Mouse (Mus musculus): Measurements from ENCODE around the gene Cpxm2.

Gene Cpxm2

DNA sequence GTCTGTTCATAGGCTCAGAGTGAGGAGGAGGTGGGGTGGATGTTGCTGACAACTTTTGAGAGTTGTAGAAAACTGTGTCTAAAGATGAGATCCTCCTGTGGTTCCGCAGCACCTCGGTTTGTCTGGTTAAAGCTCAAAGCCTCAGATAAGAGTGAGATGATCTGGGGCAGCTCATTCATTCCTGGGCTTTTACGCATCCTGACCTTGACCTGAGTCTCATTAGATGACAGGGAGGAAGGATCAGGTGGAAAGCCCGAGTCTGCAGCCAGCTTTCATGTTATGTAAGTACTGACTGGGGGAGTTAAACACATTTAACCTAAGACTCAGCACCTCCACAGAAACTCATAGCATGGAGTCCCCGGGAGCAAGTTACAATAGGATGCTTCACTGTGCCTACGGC is 127.9 kb downstream of the Cpxm2 start:
- no peak for DNase-seq (ENCODE audit: low spot score)

DNA sequence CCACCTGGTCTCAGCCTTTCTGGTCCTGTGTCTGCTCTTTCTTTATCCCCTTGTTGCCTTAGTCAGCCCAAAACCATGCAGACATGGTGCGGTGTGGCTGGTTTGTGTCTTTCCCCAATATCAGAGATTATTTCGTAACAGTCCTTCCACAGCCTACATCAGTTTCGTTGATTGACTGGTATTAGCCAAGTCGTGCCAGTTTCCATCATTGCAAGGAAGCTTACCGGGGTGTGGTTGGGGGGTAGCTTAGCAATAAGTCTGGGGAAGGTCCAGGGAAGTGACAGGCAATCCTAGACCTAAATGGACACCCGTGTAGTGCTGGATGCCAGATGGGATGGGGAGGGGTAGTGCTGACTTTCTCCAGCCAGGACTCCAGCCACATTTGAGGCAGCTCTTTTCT is 128.9 kb downstream of the Cpxm2 start:
- no peak for DNase-seq (ENCODE audit: low spot score)

DNA sequence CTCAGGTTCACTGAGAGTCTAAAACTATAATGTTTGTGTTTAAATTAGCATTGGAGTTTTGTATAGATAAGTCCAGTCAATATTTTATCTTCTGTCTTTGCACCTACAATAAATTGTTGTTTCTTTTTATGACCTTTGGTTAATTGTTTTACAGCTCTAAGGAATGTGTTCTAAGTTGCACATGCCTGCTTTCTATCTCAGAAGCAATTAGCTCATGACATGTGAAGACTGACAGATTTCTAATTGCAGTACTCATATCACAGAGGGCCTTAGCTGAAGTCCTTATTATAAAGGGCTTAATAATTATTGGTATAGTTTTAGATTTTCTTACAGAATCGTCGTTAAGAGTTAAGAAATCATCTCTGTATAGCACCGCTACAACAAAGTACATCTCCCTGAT is 138.6 kb downstream of the Cpxm2 start:
- no peak for DNase-seq (ENCODE audit: low spot score)

DNA sequence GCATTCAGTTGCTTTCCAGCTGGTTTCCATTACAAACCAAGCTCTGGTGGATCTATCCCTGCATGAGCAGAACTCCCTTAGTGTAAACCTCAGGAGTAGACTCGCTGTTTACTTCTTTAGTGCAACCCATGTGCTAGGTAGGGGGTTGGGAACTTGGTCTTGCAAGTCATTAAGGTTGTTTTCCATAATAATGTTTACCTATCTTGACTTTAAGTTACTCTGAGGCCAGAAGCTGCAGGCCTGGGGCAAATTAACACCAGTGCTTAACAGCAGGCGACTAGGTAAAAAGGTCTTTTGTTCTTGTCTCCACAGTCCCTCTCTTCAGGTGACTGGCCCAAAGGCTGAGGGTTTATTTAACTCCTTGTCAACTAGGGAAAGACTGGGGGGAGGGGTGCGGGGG is 139.3 kb downstream of the Cpxm2 start:
- DNase-seq (ENCODE audit: low spot score), result no peak

GRCm38 (mm10) chr7:132013970-132014369 is 140.6 kb downstream of the Cpxm2 start:
- no peak for DNase-seq (ENCODE audit: low spot score)

- DNase-seq (ENCODE audit: low spot score), result no peak
These were observed 141.4 kb downstream of the Cpxm2 start for GRCm38 (mm10) chr7:132012969-132013679.

DNA sequence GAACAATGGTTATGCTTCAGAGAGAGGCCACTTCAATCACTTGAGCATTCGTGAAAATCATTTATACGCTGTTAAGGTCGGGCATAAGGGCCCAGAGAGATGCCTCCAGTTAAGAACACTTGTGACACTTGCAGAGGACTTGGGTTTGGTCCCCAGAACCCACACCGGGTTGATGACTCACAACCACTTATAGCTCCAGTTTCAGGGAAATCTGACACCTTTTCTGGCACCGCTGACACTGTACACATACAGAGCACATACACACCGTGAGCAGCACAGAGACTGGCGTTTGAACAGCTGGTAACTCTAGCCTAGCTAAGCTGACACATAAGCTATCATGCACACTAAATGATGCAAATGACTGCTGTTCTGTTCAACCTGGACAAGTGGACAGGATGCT is 145.5 kb downstream of the Cpxm2 start:
- no peak for DNase-seq (ENCODE audit: low spot score)

- no peak for DNase-seq (ENCODE audit: low spot score)
These were observed 148.4 kb downstream of the Cpxm2 start for GRCm38 (mm10) chr7:132005996-132006696.

GRCm38 (mm10) chr7:131992873-131993272 is 161.7 kb downstream of the Cpxm2 start:
- no peak for DNase-seq (ENCODE audit: low spot score)

DNA sequence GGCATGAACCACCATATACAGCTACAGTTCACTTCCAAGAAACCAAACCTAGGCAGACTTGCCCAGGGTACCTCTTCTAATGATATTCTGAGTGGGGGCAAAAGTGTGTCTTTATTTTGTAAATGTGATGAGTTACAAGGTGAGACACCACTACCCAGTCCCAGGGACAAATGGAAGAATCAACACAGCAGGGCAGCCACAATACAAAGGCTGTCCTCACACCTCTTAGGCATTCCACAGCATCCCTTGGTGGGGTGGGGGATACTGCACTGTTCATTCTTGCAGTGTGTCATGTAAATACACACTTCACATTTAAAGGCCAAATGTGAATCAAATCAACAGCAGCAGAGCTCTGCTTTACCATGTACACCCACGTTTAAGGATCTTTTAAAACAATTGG is 162.3 kb downstream of the Cpxm2 start:
- DNase-seq (ENCODE audit: low spot score), result no peak

GRCm38 (mm10) chr7:131989056-131989455 is 165.5 kb downstream of the Cpxm2 start:
- no peak for DNase-seq (ENCODE audit: low spot score)
